Mouse (Mus musculus): ENCODE measurements around the gene Rab13. TPM values are rescaled to one million over a fixed set of nuclear protein-coding genes. Genes with fewer than 3 reads are reported as not detected.

Rab13 gene
- polyA plus RNA-seq, 1 experiment from 2014 or later = 13.3 TPM

GRCm38 (mm10) chr3:90265034-90265931, 51.8 kb downstream of the Rab13 start, which contains the start of gene Dennd4b:
Gene Dennd4b (plus strand): TSS chr3:90265185.
- under 1% methylated on average over 71 of the region's 87 CpGs for WGBS
- Histone ChIP-seq H3K36me3 (replicated peaks; ENCODE audit: control insufficient read depth, insufficient read depth) (peaks cover 43% of the 10 kb centered on the region), H3K27ac (peak within 1 kb of the TSS; percentile 95), H3K4me2 (replicated peaks) (peak within 1 kb of the TSS; percentile 78), H3K4me3 (replicated peaks; ENCODE audit: low read length) (peak within 1 kb of the TSS; percentile 96), H3K4me1 (replicated peaks; ENCODE audit: control insufficient read depth, insufficient read depth, low read length) (peaks cover 12% of the 10 kb centered on the region), H3K27me3 (ENCODE audit: control insufficient read depth, insufficient read depth, low read length) (no peaks in the 10 kb centered on the region), H3K9me3 (ENCODE audit: control insufficient read depth, low read length) (no peaks in the 10 kb centered on the region), H3K9ac (peak within 1 kb of the TSS; percentile 95)
- DNase-seq (ENCODE audit: low spot score) (peak; percentile 83), ATAC-seq (ENCODE audit: low FRiP score) (peak; percentile 86)

DNA sequence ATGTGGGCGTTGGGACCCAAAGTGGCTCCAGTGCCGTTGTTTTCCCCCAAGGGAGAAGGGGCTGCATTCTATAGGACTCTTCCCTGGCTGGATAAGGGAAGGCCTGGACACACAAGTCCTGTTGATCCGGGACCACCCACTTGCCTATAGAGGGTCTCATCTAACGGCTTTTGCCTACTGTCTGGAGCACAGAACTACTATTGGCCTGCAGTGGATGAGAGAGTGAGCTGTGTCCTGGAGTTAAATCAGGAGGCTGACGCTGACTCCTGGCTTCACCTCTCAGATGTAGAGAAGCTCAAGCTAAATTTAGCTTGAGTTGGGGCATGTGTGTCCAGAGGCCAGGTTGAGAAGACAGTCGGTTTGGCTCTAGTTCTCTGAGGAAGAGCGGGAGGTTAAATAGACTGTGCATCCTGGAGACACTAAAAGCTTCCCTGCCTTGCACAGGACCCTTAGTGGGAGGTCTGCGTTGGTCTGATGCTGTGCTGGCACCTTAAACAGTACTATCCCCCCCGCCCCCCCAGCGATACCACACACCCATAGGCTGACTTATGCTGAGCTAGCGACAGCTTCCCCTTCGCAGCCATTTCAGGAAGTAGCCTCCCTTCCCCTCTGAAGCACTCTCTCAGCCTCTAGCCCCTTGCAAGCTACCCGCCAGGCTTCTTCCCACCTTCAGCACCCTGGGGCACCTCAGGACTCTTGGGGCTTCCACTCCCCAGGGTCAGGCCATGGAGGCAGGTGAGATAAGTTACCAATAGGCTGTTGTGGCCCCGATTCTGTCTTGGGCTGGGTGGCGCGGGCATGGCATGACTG, 52.6 kb downstream of the Rab13 start:
- peak; percentile 31 for DNase-seq (ENCODE audit: low spot score)
- no peaks in the 10 kb centered on the region for H3K9me3 ChIP-seq (ENCODE audit: control insufficient read depth, low read length)
- peak overlapping the region; percentile 78 for H3K4me2 ChIP-seq (replicated peaks)
- peaks cover 36% of the 10 kb centered on the region for H3K36me3 ChIP-seq (replicated peaks; ENCODE audit: control insufficient read depth, insufficient read depth)
- ATAC-seq (ENCODE audit: low FRiP score) = peak; percentile 46
- peak overlapping the region; percentile 95 for H3K27ac ChIP-seq
- no peaks in the 10 kb centered on the region for H3K27me3 ChIP-seq (ENCODE audit: control insufficient read depth, insufficient read depth, low read length)
- peak overlapping the region; percentile 96 for H3K4me3 ChIP-seq (replicated peaks; ENCODE audit: low read length)
- WGBS = 26% methylated on average over 16 of the region's 16 CpGs
- peak overlapping the region; percentile 95 for H3K9ac ChIP-seq
- peaks cover 12% of the 10 kb centered on the region for H3K4me1 ChIP-seq (replicated peaks; ENCODE audit: control insufficient read depth, insufficient read depth, low read length)

GRCm38 (mm10) chr3:90266901-90267775, 53.6 kb downstream of the Rab13 start:
- no peaks in the 10 kb centered on the region for H3K27me3 ChIP-seq (ENCODE audit: control insufficient read depth, insufficient read depth, low read length)
- H3K4me2 ChIP-seq (replicated peaks) = peak overlapping the region; percentile 78
- peak overlapping the region; percentile 95; the same call in 1 of the 2 replicates for H3K9ac ChIP-seq
- H3K4me1 ChIP-seq (replicated peaks; ENCODE audit: control insufficient read depth, insufficient read depth, low read length) = peaks cover 12% of the 10 kb centered on the region
- WGBS = 94% methylated on average over 20 of the region's 20 CpGs
- DNase-seq (ENCODE audit: low spot score) = no peak
- no peak for ATAC-seq (ENCODE audit: low FRiP score)
- H3K36me3 ChIP-seq (replicated peaks; ENCODE audit: control insufficient read depth, insufficient read depth) = peaks cover 32% of the 10 kb centered on the region
- H3K9me3 ChIP-seq (ENCODE audit: control insufficient read depth, low read length) = no peaks in the 10 kb centered on the region
- H3K27ac ChIP-seq = no peak overlapping the region
- H3K4me3 ChIP-seq (replicated peaks; ENCODE audit: low read length) = no peak overlapping the region

GRCm38 (mm10) chr3:90268190-90268589, 54.7 kb downstream of the Rab13 start:
- H3K4me2 ChIP-seq (replicated peaks) = no peak overlapping the region
- peaks cover 32% of the 10 kb centered on the region for H3K36me3 ChIP-seq (replicated peaks; ENCODE audit: control insufficient read depth, insufficient read depth)
- H3K9ac ChIP-seq = no peak overlapping the region
- H3K9me3 ChIP-seq (ENCODE audit: control insufficient read depth, low read length) = no peaks in the 10 kb centered on the region
- peaks cover 12% of the 10 kb centered on the region for H3K4me1 ChIP-seq (replicated peaks; ENCODE audit: control insufficient read depth, insufficient read depth, low read length)
- 94% methylated on average over 11 of the region's 11 CpGs for WGBS
- H3K4me3 ChIP-seq (replicated peaks; ENCODE audit: low read length) = no peak overlapping the region
- DNase-seq (ENCODE audit: low spot score) (no peak), ATAC-seq (ENCODE audit: low FRiP score) (no peak)
- no peak overlapping the region for H3K27ac ChIP-seq
- H3K27me3 ChIP-seq (ENCODE audit: control insufficient read depth, insufficient read depth, low read length) = no peaks in the 10 kb centered on the region

GRCm38 (mm10) chr3:90268971-90269370, 55.5 kb downstream of the Rab13 start:
- H3K9me3 ChIP-seq (ENCODE audit: control insufficient read depth, low read length) = no peaks in the 10 kb centered on the region
- H3K36me3 ChIP-seq (replicated peaks; ENCODE audit: control insufficient read depth, insufficient read depth) = peaks cover 31% of the 10 kb centered on the region
- no peaks in the 10 kb centered on the region for H3K27me3 ChIP-seq (ENCODE audit: control insufficient read depth, insufficient read depth, low read length)
- DNase-seq (ENCODE audit: low spot score) = no peak
- peaks cover 12% of the 10 kb centered on the region for H3K4me1 ChIP-seq (replicated peaks; ENCODE audit: control insufficient read depth, insufficient read depth, low read length)
- 89% methylated on average over 16 of the region's 16 CpGs for WGBS
- H3K4me2 ChIP-seq (replicated peaks) = no peak overlapping the region
- H3K4me3 ChIP-seq (replicated peaks; ENCODE audit: low read length) = no peak overlapping the region
- ATAC-seq (ENCODE audit: low FRiP score) = no peak
- no peak overlapping the region for H3K9ac ChIP-seq
- H3K27ac ChIP-seq = no peak overlapping the region

- H3K9ac ChIP-seq = no peak overlapping the region
- H3K27ac ChIP-seq = no peak overlapping the region
- no peak overlapping the region for H3K4me2 ChIP-seq (replicated peaks)
- 97% methylated on average over 8 of the region's 8 CpGs for WGBS
- peaks cover 12% of the 10 kb centered on the region for H3K4me1 ChIP-seq (replicated peaks; ENCODE audit: control insufficient read depth, insufficient read depth, low read length)
- H3K36me3 ChIP-seq (replicated peaks; ENCODE audit: control insufficient read depth, insufficient read depth) = peaks cover 39% of the 10 kb centered on the region
- no peaks in the 10 kb centered on the region for H3K9me3 ChIP-seq (ENCODE audit: control insufficient read depth, low read length)
- H3K4me3 ChIP-seq (replicated peaks; ENCODE audit: low read length) = no peak overlapping the region
- DNase-seq (ENCODE audit: low spot score) = no peak
- H3K27me3 ChIP-seq (ENCODE audit: control insufficient read depth, insufficient read depth, low read length) = no peaks in the 10 kb centered on the region
- ATAC-seq (ENCODE audit: low FRiP score) = no peak
Measured at GRCm38 (mm10) chr3:90270784-90271183, 57.3 kb downstream of the Rab13 start.

DNA sequence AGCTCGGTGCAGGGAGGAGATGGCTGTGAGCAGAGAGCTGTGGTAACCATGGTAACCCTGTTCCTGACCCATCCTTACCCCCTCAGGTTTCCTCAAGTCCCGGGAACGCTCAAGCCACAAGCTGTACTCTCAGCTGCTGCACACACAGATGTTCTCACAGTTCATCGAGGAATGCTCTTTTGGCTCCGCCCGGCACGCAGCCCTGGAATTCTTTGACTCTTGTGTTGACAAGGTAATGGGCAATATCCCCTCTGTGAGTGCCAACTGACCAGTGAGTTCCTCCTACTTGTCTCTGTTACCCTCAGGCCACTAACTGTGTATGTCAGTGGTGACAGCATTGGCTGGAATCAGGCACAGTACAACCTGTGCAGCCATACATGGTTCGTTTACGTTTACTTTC, 58.7 kb downstream of the Rab13 start:
- no peaks in the 10 kb centered on the region for H3K27me3 ChIP-seq (ENCODE audit: control insufficient read depth, insufficient read depth, low read length)
- ATAC-seq (ENCODE audit: low FRiP score) (no peak), DNase-seq (ENCODE audit: low spot score) (no peak)
- H3K9ac ChIP-seq = no peak overlapping the region
- WGBS = 73% methylated on average over 9 of the region's 9 CpGs
- peaks cover 53% of the 10 kb centered on the region for H3K36me3 ChIP-seq (replicated peaks; ENCODE audit: control insufficient read depth, insufficient read depth)
- H3K27ac ChIP-seq = no peak overlapping the region
- no peak overlapping the region for H3K4me3 ChIP-seq (replicated peaks; ENCODE audit: low read length)
- H3K9me3 ChIP-seq (ENCODE audit: control insufficient read depth, low read length) = no peaks in the 10 kb centered on the region
- no peak overlapping the region for H3K4me2 ChIP-seq (replicated peaks)
- no peaks in the 10 kb centered on the region for H3K4me1 ChIP-seq (replicated peaks; ENCODE audit: control insufficient read depth, insufficient read depth, low read length)

GRCm38 (mm10) chr3:90273855-90274254, 60.4 kb downstream of the Rab13 start:
- Histone ChIP-seq H3K9ac (no peak overlapping the region), H3K27ac (no peak overlapping the region), H3K4me3 (replicated peaks; ENCODE audit: low read length) (no peak overlapping the region), H3K36me3 (replicated peaks; ENCODE audit: control insufficient read depth, insufficient read depth) (peaks cover 64% of the 10 kb centered on the region), H3K4me1 (replicated peaks; ENCODE audit: control insufficient read depth, insufficient read depth, low read length) (no peaks in the 10 kb centered on the region), H3K4me2 (replicated peaks) (no peak overlapping the region), H3K27me3 (ENCODE audit: control insufficient read depth, insufficient read depth, low read length) (no peaks in the 10 kb centered on the region), H3K9me3 (ENCODE audit: control insufficient read depth, low read length) (no peaks in the 10 kb centered on the region)
- WGBS = 94% methylated on average over 22 of the region's 22 CpGs
- DNase-seq (ENCODE audit: low spot score) (no peak), ATAC-seq (ENCODE audit: low FRiP score) (0 out of 2 replicates have a peak, but pooled peaks have one; percentile 7)

Measured in hindbrain, embryonic 14.5 days (tissue).